Mouse (Mus musculus): ENCODE results near the gene Tomm5. TPM values are rescaled to one million over a fixed set of nuclear protein-coding genes. Genes with fewer than 3 reads are reported as not detected.

Tomm5 gene
- 143 and 153 TPM in 2 replicates for polyA plus RNA-seq (2015; fragmentation: Nextera tagmentation; extraction: Ambion mirVana)

DNA sequence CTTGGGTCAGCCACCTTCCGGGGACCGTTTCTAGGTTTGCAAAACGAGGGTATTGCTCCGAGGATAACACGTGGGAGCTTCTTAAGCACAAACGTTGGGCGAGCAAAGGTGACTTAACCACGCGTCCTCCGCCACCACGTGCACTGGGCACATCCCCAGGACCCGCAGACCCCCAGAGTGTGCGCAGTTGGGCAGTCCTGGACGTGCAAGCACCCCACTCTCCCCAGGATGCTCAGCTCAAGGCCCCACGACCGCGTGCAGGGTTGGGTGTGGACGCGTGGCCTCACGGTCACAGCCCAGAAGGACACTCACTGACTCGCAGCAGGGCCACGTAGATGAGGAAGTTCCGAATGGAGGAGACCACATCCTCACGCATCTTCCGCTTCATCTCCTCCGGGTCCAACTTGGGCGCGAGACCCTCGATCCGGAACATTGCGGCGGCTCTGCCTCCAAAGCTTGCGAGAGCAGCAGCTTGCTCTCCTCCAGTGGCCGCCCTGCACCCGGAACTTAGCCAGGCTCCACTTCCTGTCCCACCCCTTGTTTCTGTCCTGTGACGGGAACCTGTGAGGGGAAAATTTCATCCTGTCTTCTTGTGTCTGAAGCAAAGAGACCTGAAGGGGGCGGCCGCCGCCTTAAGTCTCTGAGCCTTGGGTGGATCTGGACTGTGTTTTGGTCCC, at the start of gene Tomm5:
Tomm5 (minus strand) TSS at position 514 of the 677 bp plus-strand sequence.
- WGBS: under 1% methylated on average over 39 of the region's 39 CpGs
- Histone ChIP-seq H3K4me2 (replicated peaks) (peak within 1 kb of the TSS; percentile 86), H3K9ac (replicated peaks) (peak within 1 kb of the TSS; percentile 94), H3K9me3 (no peaks in the 10 kb centered on the region), H3K27ac (replicated peaks) (0 out of 2 replicates have a peak within 1 kb of the TSS, but pooled peaks have one; percentile 15), H3K36me3 (peaks cover 20% of the 10 kb centered on the region), H3K27me3 (no peaks in the 10 kb centered on the region; the same call in 1 of the 2 replicates), H3K4me3 (peak within 1 kb of the TSS; percentile 93), H3K4me1 (peaks cover 19% of the 10 kb centered on the region)
- ATAC-seq (replicated peaks): peak; percentile 98

DNA sequence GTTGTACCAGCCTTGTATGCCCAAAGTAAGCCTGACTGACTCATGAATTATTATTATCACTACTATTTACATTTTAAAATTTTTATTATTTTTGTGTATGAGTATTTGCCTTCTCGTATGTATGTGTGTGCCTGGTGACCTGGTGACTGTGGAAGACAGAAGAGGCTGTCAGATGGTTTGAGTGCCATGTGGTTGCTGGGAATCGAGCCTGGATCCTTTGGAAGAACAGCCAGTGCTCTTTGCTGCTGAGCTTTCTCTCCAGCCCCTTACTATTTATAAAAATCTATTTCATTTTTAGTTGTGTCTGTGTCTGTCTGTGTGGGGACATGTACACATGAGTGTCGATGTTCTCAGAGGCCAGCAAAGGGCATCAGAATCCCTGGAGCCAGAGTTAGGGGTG, 48.5 kb upstream of the Tomm5 start:
- no peak for ATAC-seq (replicated peaks)
- H3K9ac ChIP-seq (replicated peaks): no peak overlapping the region
- H3K27ac ChIP-seq (replicated peaks): no peak overlapping the region
- H3K4me2 ChIP-seq (replicated peaks): no peak overlapping the region
- H3K4me1 ChIP-seq: no peaks in the 10 kb centered on the region
- no peaks in the 10 kb centered on the region for H3K27me3 ChIP-seq
- no peak overlapping the region for H3K4me3 ChIP-seq
- no peaks in the 10 kb centered on the region for H3K9me3 ChIP-seq
- no peaks in the 10 kb centered on the region for H3K36me3 ChIP-seq
- 71% methylated on average over 3 of the region's 3 CpGs for WGBS

GRCm38 (mm10) chr4:45143005-45143404, 35.1 kb upstream of the Tomm5 start:
- Histone ChIP-seq H3K36me3 (no peaks in the 10 kb centered on the region), H3K4me2 (replicated peaks) (no peak overlapping the region), H3K27ac (replicated peaks) (no peak overlapping the region), H3K9me3 (no peaks in the 10 kb centered on the region), H3K9ac (replicated peaks) (no peak overlapping the region), H3K4me3 (no peak overlapping the region), H3K4me1 (peaks cover 11% of the 10 kb centered on the region; the same call in 1 of the 2 replicates), H3K27me3 (no peaks in the 10 kb centered on the region)
- ATAC-seq (replicated peaks): no peak
- 60% methylated on average over 8 of the region's 8 CpGs for WGBS

- no peaks in the 10 kb centered on the region for H3K9me3 ChIP-seq
- 21% methylated on average over 11 of the region's 11 CpGs for WGBS
- no peaks in the 10 kb centered on the region for H3K36me3 ChIP-seq
- H3K4me2 ChIP-seq (replicated peaks): no peak overlapping the region
- no peak overlapping the region for H3K27ac ChIP-seq (replicated peaks)
- H3K4me1 ChIP-seq: peaks cover 11% of the 10 kb centered on the region; the same call in 1 of the 2 replicates
- no peak overlapping the region for H3K4me3 ChIP-seq
- ATAC-seq (replicated peaks): 0 out of 2 replicates have a peak, but pooled peaks have one; percentile 43
- H3K27me3 ChIP-seq: no peaks in the 10 kb centered on the region
- no peak overlapping the region for H3K9ac ChIP-seq (replicated peaks)
Measured at GRCm38 (mm10) chr4:45142411-45142810, 34.5 kb upstream of the Tomm5 start.

DNA sequence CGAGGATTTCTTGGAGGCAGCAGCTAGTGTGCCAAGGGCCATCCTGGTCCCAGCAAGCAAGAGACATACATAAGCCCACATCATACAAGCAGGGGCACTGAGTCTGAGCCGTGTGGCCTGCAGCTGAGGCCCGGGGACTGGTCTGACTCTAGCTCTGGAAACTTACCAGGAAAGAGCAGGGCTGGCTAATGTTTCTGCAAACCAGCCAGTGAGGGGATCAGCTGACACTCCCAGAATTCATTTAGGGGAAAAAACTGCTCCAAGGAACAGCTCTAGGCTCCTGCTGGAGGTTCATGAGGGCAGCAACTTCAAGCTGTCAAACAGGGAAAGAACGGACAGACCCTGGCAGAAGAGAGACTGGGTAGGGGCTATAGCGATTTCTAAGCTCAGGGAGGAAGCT, 33.9 kb upstream of the Tomm5 start:
- H3K27me3 ChIP-seq: no peaks in the 10 kb centered on the region
- H3K9me3 ChIP-seq: no peaks in the 10 kb centered on the region
- no peak for ATAC-seq (replicated peaks)
- peaks cover 11% of the 10 kb centered on the region; the same call in 1 of the 2 replicates for H3K4me1 ChIP-seq
- no peaks in the 10 kb centered on the region for H3K36me3 ChIP-seq
- 70% methylated on average over 5 of the region's 5 CpGs for WGBS
- H3K4me2 ChIP-seq (replicated peaks): no peak overlapping the region
- H3K9ac ChIP-seq (replicated peaks): no peak overlapping the region
- H3K4me3 ChIP-seq: no peak overlapping the region
- no peak overlapping the region for H3K27ac ChIP-seq (replicated peaks)

DNA sequence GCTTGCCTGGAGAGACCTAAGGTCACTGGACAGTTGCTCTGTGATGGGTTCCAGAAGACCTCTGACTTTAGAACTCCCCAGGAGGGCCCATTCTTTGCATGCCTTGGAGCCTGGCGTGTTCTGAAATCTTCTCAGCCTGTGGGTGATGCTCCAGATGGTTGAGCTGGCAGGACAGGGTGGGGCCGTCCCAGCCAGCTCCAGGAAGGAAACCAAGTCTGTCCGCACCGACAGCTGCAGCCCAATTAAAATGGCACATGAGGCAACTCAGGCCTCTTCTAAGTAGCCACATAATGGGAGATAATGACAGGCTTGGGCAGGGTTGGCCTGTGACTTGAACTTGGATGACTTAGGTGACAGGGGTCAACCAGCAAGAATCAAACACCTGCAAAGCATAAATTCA, 29.7 kb upstream of the Tomm5 start:
- ATAC-seq (replicated peaks): no peak
- no peaks in the 10 kb centered on the region for H3K9me3 ChIP-seq
- no peak overlapping the region for H3K4me2 ChIP-seq (replicated peaks)
- H3K36me3 ChIP-seq: no peaks in the 10 kb centered on the region
- 62% methylated on average over 4 of the region's 4 CpGs for WGBS
- H3K4me3 ChIP-seq: no peak overlapping the region
- H3K27me3 ChIP-seq: no peaks in the 10 kb centered on the region
- H3K27ac ChIP-seq (replicated peaks): no peak overlapping the region
- no peak overlapping the region for H3K9ac ChIP-seq (replicated peaks)
- H3K4me1 ChIP-seq: 0 out of 2 replicates have a peak, but pooled peaks cover 3% of the 10 kb centered on the region

DNA sequence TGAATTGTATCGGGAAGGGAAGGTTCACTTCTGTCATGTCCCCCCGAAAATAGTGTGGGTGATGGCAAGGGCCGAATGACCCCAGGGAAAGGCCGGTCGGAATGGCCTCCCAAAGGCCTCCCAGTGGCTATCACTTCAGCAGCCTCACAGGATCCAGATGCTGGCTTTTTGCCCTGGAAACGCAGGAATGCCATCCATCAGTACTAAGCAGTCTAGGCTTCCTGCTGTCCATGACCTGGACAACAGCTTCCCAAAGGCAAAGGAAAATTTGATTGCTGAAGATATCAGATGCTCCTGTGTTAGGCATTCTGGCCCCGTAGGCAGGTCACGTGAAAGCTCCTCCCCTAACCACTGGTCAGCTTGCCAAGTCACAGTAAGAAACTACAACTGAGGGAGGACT, 26.6 kb upstream of the Tomm5 start:
- WGBS: 86% methylated on average over 8 of the region's 8 CpGs
- ATAC-seq (replicated peaks): no peak
- Histone ChIP-seq H3K9ac (replicated peaks) (no peak overlapping the region), H3K27ac (replicated peaks) (no peak overlapping the region), H3K4me3 (no peak overlapping the region), H3K36me3 (no peaks in the 10 kb centered on the region), H3K9me3 (no peaks in the 10 kb centered on the region), H3K4me1 (no peaks in the 10 kb centered on the region), H3K27me3 (no peaks in the 10 kb centered on the region), H3K4me2 (replicated peaks) (no peak overlapping the region)

- Histone ChIP-seq H3K27ac (replicated peaks) (no peak overlapping the region), H3K9me3 (no peaks in the 10 kb centered on the region), H3K4me3 (no peak overlapping the region), H3K27me3 (no peaks in the 10 kb centered on the region), H3K9ac (replicated peaks) (no peak overlapping the region), H3K4me2 (replicated peaks) (no peak overlapping the region), H3K4me1 (no peaks in the 10 kb centered on the region), H3K36me3 (no peaks in the 10 kb centered on the region)
- ATAC-seq (replicated peaks): no peak
- 75% methylated on average over 3 of the region's 4 CpGs for WGBS
Measured at GRCm38 (mm10) chr4:45131021-45131420, 23.1 kb upstream of the Tomm5 start.

GRCm38 (mm10) chr4:45121311-45121710, 13.4 kb upstream of the Tomm5 start:
- Histone ChIP-seq H3K9ac (replicated peaks) (no peak overlapping the region), H3K27me3 (no peaks in the 10 kb centered on the region), H3K4me3 (no peak overlapping the region), H3K9me3 (no peaks in the 10 kb centered on the region), H3K4me1 (no peaks in the 10 kb centered on the region), H3K36me3 (no peaks in the 10 kb centered on the region), H3K27ac (replicated peaks) (no peak overlapping the region), H3K4me2 (replicated peaks) (no peak overlapping the region)
- ATAC-seq (replicated peaks): no peak
- 89% methylated on average over 11 of the region's 11 CpGs for WGBS

DNA sequence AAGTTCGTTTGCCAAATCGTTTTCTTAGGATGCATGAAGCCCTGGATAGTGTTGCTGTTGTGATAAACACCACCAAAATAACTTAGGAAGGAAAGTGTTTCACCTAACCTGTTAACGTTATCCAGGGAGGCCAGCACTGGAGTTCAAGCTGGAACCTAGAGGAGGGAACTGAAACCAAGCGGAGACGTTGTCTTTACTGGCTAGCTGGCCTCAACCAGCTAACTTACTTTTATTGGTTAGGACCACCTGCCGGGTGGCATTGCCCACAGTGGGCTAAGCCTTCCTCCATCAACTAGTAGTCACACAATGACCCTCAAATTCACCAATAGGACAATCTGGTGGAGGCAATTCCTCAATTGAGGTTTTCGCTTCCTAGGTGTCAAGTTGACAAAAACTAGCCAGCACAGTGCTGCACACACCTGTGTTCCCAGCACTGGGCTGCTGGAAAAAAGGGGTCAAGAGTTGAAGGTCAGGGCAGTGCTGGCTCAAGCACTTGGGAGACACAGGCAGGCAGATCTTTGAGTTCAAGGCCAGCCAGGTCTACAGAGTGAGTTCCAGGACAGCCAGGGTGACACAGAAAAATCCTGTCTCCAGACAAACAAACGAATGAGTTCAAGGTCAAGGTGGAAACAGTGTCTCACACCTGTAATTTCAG, 669 bp upstream of the Tomm5 start:
- no peak overlapping the region for H3K9ac ChIP-seq (replicated peaks)
- ATAC-seq (replicated peaks): 0 out of 2 replicates have a peak, but pooled peaks have one; percentile 5
- H3K9me3 ChIP-seq: no peaks in the 10 kb centered on the region
- peaks cover 19% of the 10 kb centered on the region for H3K4me1 ChIP-seq
- no peaks in the 10 kb centered on the region; the same call in 1 of the 2 replicates for H3K27me3 ChIP-seq
- WGBS: 71% methylated on average over 8 of the region's 8 CpGs
- H3K36me3 ChIP-seq: peaks cover 13% of the 10 kb centered on the region
- no peak overlapping the region for H3K27ac ChIP-seq (replicated peaks)
- peak overlapping the region; percentile 93; the same call in 1 of the 2 replicates for H3K4me3 ChIP-seq
- H3K4me2 ChIP-seq (replicated peaks): peak overlapping the region; percentile 86; the same call in 1 of the 2 replicates

- Histone ChIP-seq H3K4me2 (replicated peaks) (peak overlapping the region; percentile 86), H3K4me3 (peak overlapping the region; percentile 93), H3K36me3 (peaks cover 23% of the 10 kb centered on the region), H3K4me1 (peaks cover 19% of the 10 kb centered on the region), H3K27me3 (no peaks in the 10 kb centered on the region; the same call in 1 of the 2 replicates), H3K9me3 (no peaks in the 10 kb centered on the region), H3K27ac (replicated peaks) (no peak overlapping the region), H3K9ac (replicated peaks) (peak overlapping the region; percentile 94)
- 10% methylated on average over 4 of the region's 4 CpGs for WGBS
- ATAC-seq (replicated peaks): no peak
Measured at GRCm38 (mm10) chr4:45107066-45107465, 848 bp downstream of the Tomm5 start.

- 72% methylated on average over 5 of the region's 5 CpGs for WGBS
- Histone ChIP-seq H3K9ac (replicated peaks) (no peak overlapping the region), H3K4me3 (no peak overlapping the region), H3K4me2 (replicated peaks) (peak overlapping the region; percentile 86; the same call in 1 of the 2 replicates), H3K4me1 (peaks cover 19% of the 10 kb centered on the region), H3K36me3 (peaks cover 23% of the 10 kb centered on the region), H3K9me3 (no peaks in the 10 kb centered on the region), H3K27me3 (no peaks in the 10 kb centered on the region; the same call in 1 of the 2 replicates), H3K27ac (replicated peaks) (no peak overlapping the region)
- ATAC-seq (replicated peaks): no peak
Measured at GRCm38 (mm10) chr4:45106409-45106808, 1.5 kb downstream of the Tomm5 start.
